Mouse (Mus musculus): ENCODE measurements at regions not wholly inside any gene's neighbourhood (a gene's known extent, or its start where the extent isn't known, plus 50 kb on each side); places are given as distances from the start of the nearest gene placed in this dataset.

GRCm38 (mm10) chr1:128675538-128675937 is 83.4 kb upstream of the Cxcr4 start:
- dilution Hi-C loops (cut with MboI; ENCODE audit: extremely low pct_ligation_motif_present, extremely low pct_unique_long_range_greater_than_20kb, low sequenced_read_pairs) = no loop called here
- Histone ChIP-seq H3K27ac (ENCODE audit: insufficient read depth, low read depth) (no peak overlapping the region), H3K4me2 (ENCODE audit: insufficient read depth, low read depth, poor library complexity, severe bottlenecking) (no peak overlapping the region; the same call in 1 of the 2 replicates), H3K27me3 (replicated peaks) (peaks cover 2% of the 10 kb centered on the region), H3K36me3 (replicated peaks in 1 of 2; ENCODE audit: control insufficient read depth in 1 of 2, insufficient read depth in 1 of 2, low read length in 1 of 2) (no peaks in the 10 kb centered on the region), H3K4me1 (ENCODE audit: control insufficient read depth in 1 of 2, insufficient read depth in 2 of 2) (peaks cover 9 to 18% of the 10 kb centered on the region in 2 experiments; a peak in 3 of 4 replicates), H3K79me2 (replicated peaks; ENCODE audit: control insufficient read depth, extremely low read depth, insufficient read depth, poor library complexity, severe bottlenecking) (no peaks in the 10 kb centered on the region), H3K9me3 (replicated peaks; ENCODE audit: low read length) (peaks cover 11% of the 10 kb centered on the region), H3K4me3 (replicated peaks in 1 of 3; ENCODE audit: low read depth in 2 of 3, low read length in 2 of 3, poor library complexity in 1 of 3) (no peak overlapping the region), H3K9ac (ENCODE audit: insufficient read depth, low read depth) (no peak overlapping the region)
- TF ChIP-seq IRF4 (IDR thresholded peaks at IDR 0.05; ENCODE audit: low read depth, low read length) = 0 out of 2 replicates have a peak, but pooled peaks have one; percentile 28
- no peak; the same call in 1 of the 2 replicates for TF ChIP-seq EP300 (IDR thresholded peaks at IDR 0.05; ENCODE audit: low read length)
- TF ChIP-seq ZMIZ1 (IDR thresholded peaks at IDR 0.05; ENCODE audit: low read depth, low read length) = no peak
- peak; percentile 45; the same call in 1 of the 2 replicates for TF ChIP-seq ELF1 (IDR thresholded peaks at IDR 0.05; ENCODE audit: low read depth, low read length)
- no peak; the same call in 1 of the 2 replicates for TF ChIP-seq RAD21 (IDR thresholded peaks at IDR 0.05; ENCODE audit: low read depth, low read length)
- TF ChIP-seq POLR2AphosphoS2 (IDR thresholded peaks at IDR 0.05; ENCODE audit: low read depth, low read length) = no peak
- no peak for TF ChIP-seq NRF1 (IDR thresholded peaks at IDR 0.05; ENCODE audit: low read depth, low read length)
- in situ Hi-C loops (cut with MboI; ENCODE audit: low pct_ligation_motif_present, low pct_unique_long_range_greater_than_20kb, low sequenced_read_pairs) = no loop called here
- peak; percentile 81 for DNase-seq (ENCODE audit: extremely low read depth)

- Histone ChIP-seq H3K27ac (ENCODE audit: insufficient read depth, low read depth) (no peak overlapping the region), H3K4me1 (ENCODE audit: control insufficient read depth in 1 of 2, insufficient read depth in 2 of 2) (peaks cover 9 to 25% of the 10 kb centered on the region in 2 experiments; a peak in 3 of 4 replicates), H3K27me3 (replicated peaks) (peaks cover 2% of the 10 kb centered on the region), H3K36me3 (replicated peaks in 1 of 2; ENCODE audit: control insufficient read depth in 1 of 2, insufficient read depth in 1 of 2, low read length in 1 of 2) (no peaks in the 10 kb centered on the region), H3K4me2 (ENCODE audit: insufficient read depth, low read depth, poor library complexity, severe bottlenecking) (no peak overlapping the region), H3K79me2 (replicated peaks; ENCODE audit: control insufficient read depth, extremely low read depth, insufficient read depth, poor library complexity, severe bottlenecking) (no peaks in the 10 kb centered on the region), H3K4me3 (replicated peaks in 1 of 3; ENCODE audit: low read depth in 2 of 3, low read length in 2 of 3, poor library complexity in 1 of 3) (no peak overlapping the region), H3K9me3 (replicated peaks; ENCODE audit: low read length) (peaks cover 8% of the 10 kb centered on the region), H3K9ac (ENCODE audit: insufficient read depth, low read depth) (no peak overlapping the region)
- dilution Hi-C loops (cut with MboI; ENCODE audit: extremely low pct_ligation_motif_present, extremely low pct_unique_long_range_greater_than_20kb, low sequenced_read_pairs) = no loop called here
- TF ChIP-seq CHD2 (IDR thresholded peaks at IDR 0.05; ENCODE audit: low read length) (no peak), RAD21 (IDR thresholded peaks at IDR 0.05; ENCODE audit: low read depth, low read length) (no peak), MAFK (IDR thresholded peaks at IDR 0.05; ENCODE audit: insufficient replicate concordance, low read length) (no peak), POLR2AphosphoS2 (IDR thresholded peaks at IDR 0.05; ENCODE audit: low read depth, low read length) (no peak), E2F4 (IDR thresholded peaks at IDR 0.05; ENCODE audit: insufficient replicate concordance, low read depth, low read length) (no peak), USF1 (IDR thresholded peaks at IDR 0.05; ENCODE audit: low read depth, low read length) (no peak), ZNF384 (IDR thresholded peaks at IDR 0.05; ENCODE audit: low read depth, low read length) (no peak), PAX5 (IDR thresholded peaks at IDR 0.05; ENCODE audit: low read length) (no peak), UBTF (IDR thresholded peaks at IDR 0.05; ENCODE audit: low read depth, low read length) (no peak), NRF1 (IDR thresholded peaks at IDR 0.05; ENCODE audit: low read depth, low read length) (no peak), IRF4 (IDR thresholded peaks at IDR 0.05; ENCODE audit: low read depth, low read length) (no peak), NELFE (IDR thresholded peaks at IDR 0.05; ENCODE audit: low read depth, low read length) (no peak), GABPA (IDR thresholded peaks at IDR 0.05; ENCODE audit: insufficient replicate concordance, low read depth, low read length) (no peak), CHD1 (IDR thresholded peaks at IDR 0.05; ENCODE audit: low read depth, low read length) (no peak), CTCF (conservative IDR thresholded peaks at IDR 0.05 in 1 of 2, IDR thresholded peaks at IDR 0.05 in 1 of 2; ENCODE audit: low read depth in 2 of 2, low read length in 2 of 2) (no peak), ETS1 (conservative IDR thresholded peaks at IDR 0.05; ENCODE audit: low read depth, low read length) (no peak)
- no peak for DNase-seq (ENCODE audit: extremely low read depth)
- in situ Hi-C loops (cut with MboI; ENCODE audit: low pct_ligation_motif_present, low pct_unique_long_range_greater_than_20kb, low sequenced_read_pairs) = no loop called here
These were observed 80.2 kb upstream of the Cxcr4 start for GRCm38 (mm10) chr1:128672306-128672705.

Data from CH12.LX (cell line).